Mouse (Mus musculus): ENCODE data around the gene Ctso.

Gene Ctso

GRCm38 (mm10) chr3:81932141-81933101 lies at the start of gene Ctso:
Gene Ctso, plus strand, starts transcription at chr3:81932601.
- peak; percentile 79 for DNase-seq (ENCODE audit: low read depth, low spot score)

- DNase-seq (ENCODE audit: low read depth, low spot score) = peak; percentile 6
These were observed 48.5 kb upstream of the Ctso start for GRCm38 (mm10) chr3:81883916-81884315.

GRCm38 (mm10) chr3:81885566-81885965 lies 46.8 kb upstream of the Ctso start:
- DNase-seq (ENCODE audit: low read depth, low spot score) = no peak

- DNase-seq (ENCODE audit: low read depth, low spot score) = no peak
These were observed 43.3 kb upstream of the Ctso start for GRCm38 (mm10) chr3:81889137-81889536.

- DNase-seq (ENCODE audit: low read depth, low spot score) = peak; percentile 41
These were observed 21.9 kb upstream of the Ctso start for GRCm38 (mm10) chr3:81910286-81911036.

GRCm38 (mm10) chr3:81916030-81916686 lies 16.2 kb upstream of the Ctso start:
- no peak for DNase-seq (ENCODE audit: low read depth, low spot score)

GRCm38 (mm10) chr3:81917354-81917935 lies 15.0 kb upstream of the Ctso start:
- no peak for DNase-seq (ENCODE audit: low read depth, low spot score)

- no peak for DNase-seq (ENCODE audit: low read depth, low spot score)
These were observed 14.2 kb upstream of the Ctso start for GRCm38 (mm10) chr3:81918215-81918614.

- DNase-seq (ENCODE audit: low read depth, low spot score) = no peak
These were observed 12.7 kb upstream of the Ctso start for GRCm38 (mm10) chr3:81919681-81920080.

- DNase-seq (ENCODE audit: low read depth, low spot score) = no peak
These were observed 9.5 kb upstream of the Ctso start for GRCm38 (mm10) chr3:81922910-81923309.

- DNase-seq (ENCODE audit: low read depth, low spot score) = peak; percentile 74
These were observed 7.5 kb upstream of the Ctso start for GRCm38 (mm10) chr3:81924931-81925330.

- peak; percentile 24 for DNase-seq (ENCODE audit: low read depth, low spot score)
These were observed 6.5 kb upstream of the Ctso start for GRCm38 (mm10) chr3:81925856-81926255.

- no peak for DNase-seq (ENCODE audit: low read depth, low spot score)
These were observed 5.6 kb upstream of the Ctso start for GRCm38 (mm10) chr3:81926764-81927325.

GRCm38 (mm10) chr3:81929073-81929472 lies 3.3 kb upstream of the Ctso start:
- DNase-seq (ENCODE audit: low read depth, low spot score) = no peak

GRCm38 (mm10) chr3:81931695-81932094 lies 706 bp upstream of the Ctso start:
- no peak for DNase-seq (ENCODE audit: low read depth, low spot score)

- DNase-seq (ENCODE audit: low read depth, low spot score) = no peak
These were observed 947 bp downstream of the Ctso start for GRCm38 (mm10) chr3:81933348-81933747.

- DNase-seq (ENCODE audit: low read depth, low spot score) = no peak
These were observed 6.5 kb downstream of the Ctso start for GRCm38 (mm10) chr3:81938924-81939323.

GRCm38 (mm10) chr3:81942341-81942740 lies 9.9 kb downstream of the Ctso start:
- DNase-seq (ENCODE audit: low read depth, low spot score) = no peak

- no peak for DNase-seq (ENCODE audit: low read depth, low spot score)
These were observed 10.7 kb downstream of the Ctso start for GRCm38 (mm10) chr3:81943097-81943496.

GRCm38 (mm10) chr3:81944851-81945393 lies 12.5 kb downstream of the Ctso start:
- DNase-seq (ENCODE audit: low read depth, low spot score) = no peak

GRCm38 (mm10) chr3:81949048-81949447 lies 16.6 kb downstream of the Ctso start:
- no peak for DNase-seq (ENCODE audit: low read depth, low spot score)

All from mesoderm, embryonic 11.5 days (tissue).